Mouse (Mus musculus) hindbrain, embryonic 16.5 days (tissue): ENCODE results near the gene 6030452D12Rik. TPM values are rescaled to one million over a fixed set of nuclear protein-coding genes. Genes with fewer than 3 reads are reported as not detected.

Experiments
- ATAC-seq: fragments of 200-750 bp; cut with Nextera tagmentation; 2 replicates; pipeline ENCODE4 v1.8.0; 2017; ENCODE audit warnings: moderate TSS enrichment, moderate library complexity
- H3K27ac ChIP-seq: fragments of 300-500 bp; sonication (generic); 2 replicates; pipeline ENCODE4 v1.5.1; 2014; ENCODE audit warnings: low read depth, mild to moderate bottlenecking, control low read depth, low read length, moderate library complexity
- H3K27me3 ChIP-seq: fragments of 300-500 bp; sonication (generic); replicated peaks from 2 replicates; pipeline ENCODE4 v1.6.1; 2014; ENCODE audit warnings: low read length; ENCODE audit not compliant: control insufficient read depth, insufficient read depth
- H3K36me3 ChIP-seq: fragments of 300-500 bp; sonication (generic); 2 replicates; pipeline ENCODE4 v1.6.1; 2014; ENCODE audit warnings: mild to moderate bottlenecking, low read length, moderate library complexity, mixed read lengths; ENCODE audit not compliant: control insufficient read depth, insufficient read depth
- H3K4me1 ChIP-seq: fragments of 300-500 bp; sonication (generic); 2 replicates; pipeline ENCODE4 v1.6.1; 2014; ENCODE audit warnings: low read depth, low read length; ENCODE audit not compliant: control insufficient read depth, insufficient read depth
- H3K4me2 ChIP-seq: fragments of 300-500 bp; sonication (generic); 2 replicates; pipeline ENCODE4 v1.6.1; 2014; ENCODE audit warnings: mild to moderate bottlenecking, low read length, control low read depth, moderate library complexity
- H3K4me3 ChIP-seq: fragments of 300-500 bp; sonication (generic); 2 replicates; pipeline ENCODE4 v1.5.1; 2014; ENCODE audit warnings: mild to moderate bottlenecking, low read length, control low read depth, moderate library complexity
- H3K9ac ChIP-seq: fragments of 300-500 bp; sonication (generic); 2 replicates; pipeline ENCODE4 v1.6.1; 2014; ENCODE audit warnings: low read depth, mild to moderate bottlenecking, control low read depth, low read length, moderate library complexity
- H3K9me3 ChIP-seq: fragments of 300-500 bp; sonication (generic); 2 replicates; pipeline ENCODE4 v1.6.1; 2014; ENCODE audit warnings: mild to moderate bottlenecking, low read length, moderate library complexity; ENCODE audit not compliant: control insufficient read depth
- WGBS: fragments of 180-500 bp; shearing (Covaris S2); extraction: QIAGEN DNeasy Blood & Tissue Kit; methylation state at CpG from one replicate; pipeline ENCODE4 v1.1.7; 2014; 5-methylcytosine and 5-hydroxymethylcytosine counted together
- polyA plus RNA-seq: library from polyadenylated mRNA; unstranded; fragments of >200 nt; fragmentation: Nextera tagmentation; extraction: Ambion mirVana; gene quantifications from 2 replicates; pipeline ENCODE4 v1.2.1, GENCODE M21; 2015

Gene 6030452D12Rik
- polyA plus RNA-seq, 1 experiment from 2014 or later = not detected

GRCm38 (mm10) chr8:106512475-106513150 is 12.3 kb downstream of the 6030452D12Rik start:
- Histone ChIP-seq H3K36me3 (no peaks in the 10 kb centered on the region), H3K4me3 (no peak overlapping the region; the same call in 1 of the 2 replicates), H3K9me3 (no peaks in the 10 kb centered on the region), H3K9ac (no peak overlapping the region), H3K4me1 (peaks cover 27% of the 10 kb centered on the region), H3K4me2 (no peak overlapping the region; the same call in 1 of the 2 replicates), H3K27ac (no peak overlapping the region), H3K27me3 (peaks cover 18% of the 10 kb centered on the region)
- WGBS = 61% methylated on average over 7 of the region's 7 CpGs
- no peak for ATAC-seq

GRCm38 (mm10) chr8:106515946-106516479 is 15.7 kb downstream of the 6030452D12Rik start:
- Histone ChIP-seq H3K27me3 (peaks cover 8% of the 10 kb centered on the region), H3K4me1 (peaks cover 8% of the 10 kb centered on the region), H3K9ac (no peak overlapping the region), H3K36me3 (no peaks in the 10 kb centered on the region), H3K27ac (no peak overlapping the region), H3K4me2 (no peak overlapping the region), H3K9me3 (no peaks in the 10 kb centered on the region), H3K4me3 (no peak overlapping the region)
- ATAC-seq = no peak
- WGBS = 39% methylated on average over 1 of the region's 1 CpGs

- WGBS = 87% methylated on average over 2 of the region's 2 CpGs
- no peak overlapping the region for H3K4me2 ChIP-seq
- no peaks in the 10 kb centered on the region for H3K36me3 ChIP-seq
- no peak for ATAC-seq
- H3K4me3 ChIP-seq = no peak overlapping the region
- peaks cover 3% of the 10 kb centered on the region; the same call in 1 of the 2 replicates for H3K27me3 ChIP-seq
- no peaks in the 10 kb centered on the region for H3K9me3 ChIP-seq
- no peak overlapping the region for H3K27ac ChIP-seq
- peaks cover 2% of the 10 kb centered on the region; the same call in 1 of the 2 replicates for H3K4me1 ChIP-seq
- H3K9ac ChIP-seq = no peak overlapping the region
These were observed 16.3 kb downstream of the 6030452D12Rik start for GRCm38 (mm10) chr8:106516581-106516980.

GRCm38 (mm10) chr8:106518763-106519162 is 18.4 kb downstream of the 6030452D12Rik start:
- WGBS = 51% methylated on average over 3 of the region's 3 CpGs
- Histone ChIP-seq H3K27ac (no peak overlapping the region), H3K36me3 (no peaks in the 10 kb centered on the region), H3K9me3 (no peaks in the 10 kb centered on the region), H3K4me3 (no peak overlapping the region), H3K4me1 (no peaks in the 10 kb centered on the region), H3K9ac (no peak overlapping the region), H3K27me3 (no peaks in the 10 kb centered on the region), H3K4me2 (no peak overlapping the region)
- no peak for ATAC-seq

- no peak overlapping the region for H3K4me3 ChIP-seq
- no peaks in the 10 kb centered on the region for H3K27me3 ChIP-seq
- no peak overlapping the region for H3K9ac ChIP-seq
- 88% methylated on average over 7 of the region's 7 CpGs for WGBS
- ATAC-seq = no peak
- H3K4me2 ChIP-seq = no peak overlapping the region
- H3K36me3 ChIP-seq = no peaks in the 10 kb centered on the region
- no peaks in the 10 kb centered on the region for H3K4me1 ChIP-seq
- H3K27ac ChIP-seq = no peak overlapping the region
- no peaks in the 10 kb centered on the region for H3K9me3 ChIP-seq
These were observed 20.3 kb downstream of the 6030452D12Rik start for GRCm38 (mm10) chr8:106520578-106520977.

- Histone ChIP-seq H3K27ac (no peak overlapping the region), H3K4me1 (no peaks in the 10 kb centered on the region), H3K4me3 (no peak overlapping the region), H3K9me3 (no peaks in the 10 kb centered on the region), H3K36me3 (no peaks in the 10 kb centered on the region), H3K9ac (no peak overlapping the region), H3K4me2 (no peak overlapping the region), H3K27me3 (no peaks in the 10 kb centered on the region)
- 74% methylated on average over 9 of the region's 9 CpGs for WGBS
- ATAC-seq = no peak
These were observed 21.5 kb downstream of the 6030452D12Rik start for GRCm38 (mm10) chr8:106521845-106522244.

- Histone ChIP-seq H3K4me2 (no peak overlapping the region), H3K27ac (no peak overlapping the region), H3K4me3 (no peak overlapping the region), H3K9me3 (no peaks in the 10 kb centered on the region), H3K4me1 (no peaks in the 10 kb centered on the region), H3K27me3 (no peaks in the 10 kb centered on the region), H3K9ac (no peak overlapping the region), H3K36me3 (no peaks in the 10 kb centered on the region)
- no peak for ATAC-seq
- WGBS = 53% methylated on average over 6 of the region's 6 CpGs
These were observed 26.4 kb downstream of the 6030452D12Rik start for GRCm38 (mm10) chr8:106526725-106527124.

- H3K4me2 ChIP-seq = no peak overlapping the region
- no peak overlapping the region for H3K9ac ChIP-seq
- H3K4me1 ChIP-seq = no peaks in the 10 kb centered on the region
- no peaks in the 10 kb centered on the region for H3K9me3 ChIP-seq
- H3K36me3 ChIP-seq = no peaks in the 10 kb centered on the region
- H3K4me3 ChIP-seq = no peak overlapping the region
- no peak for ATAC-seq
- H3K27ac ChIP-seq = no peak overlapping the region
- 86% methylated on average over 9 of the region's 9 CpGs for WGBS
- H3K27me3 ChIP-seq = no peaks in the 10 kb centered on the region
These were observed 27.1 kb downstream of the 6030452D12Rik start for GRCm38 (mm10) chr8:106527241-106528036.

GRCm38 (mm10) chr8:106528596-106529249 is 28.4 kb downstream of the 6030452D12Rik start:
- Histone ChIP-seq H3K9me3 (no peaks in the 10 kb centered on the region), H3K4me1 (no peaks in the 10 kb centered on the region), H3K36me3 (no peaks in the 10 kb centered on the region), H3K9ac (no peak overlapping the region), H3K4me3 (no peak overlapping the region), H3K27ac (no peak overlapping the region), H3K4me2 (no peak overlapping the region), H3K27me3 (no peaks in the 10 kb centered on the region)
- ATAC-seq = no peak
- WGBS = 89% methylated on average over 9 of the region's 9 CpGs
